Mouse (Mus musculus) liver, adult 2 months (tissue): ENCODE measurements around the gene Sema4c. TPM values are rescaled to one million over a fixed set of nuclear protein-coding genes. Genes with fewer than 3 reads are reported as not detected.

Source experiments
- DNase-seq: peaks from one replicate; pipeline ENCODE4 v3.0.0-alpha.2; 2011; ENCODE audit warnings: low read depth, low spot score; ENCODE audit errors: extremely low read depth
- H3K27ac ChIP-seq: fragments of 200-500 bp; replicated peaks from 2 replicates; pipeline ENCODE4 v1.5.1; 2012; ENCODE audit warnings: low read depth, mild to moderate bottlenecking, control low read depth, inconsistent platforms, low read length; ENCODE audit not compliant: insufficient read depth
- H3K27me3 ChIP-seq: fragments of 200-500 bp; 2 replicates; pipeline ENCODE4 v1.6.1; 2012; ENCODE audit warnings: mild to moderate bottlenecking, moderate library complexity, low read length, inconsistent platforms; ENCODE audit not compliant: control insufficient read depth, insufficient read depth
- H3K36me3 ChIP-seq: fragments of 200-500 bp; 2 replicates; pipeline ENCODE4 v1.6.1; 2012; ENCODE audit warnings: low read length, inconsistent platforms; ENCODE audit not compliant: control insufficient read depth, insufficient read depth
- H3K4me1 ChIP-seq: fragments of 200-500 bp; 2 replicates; pipeline ENCODE4 v1.6.1; 2011; ENCODE audit warnings: low read length; ENCODE audit not compliant: control insufficient read depth, insufficient read depth
- H3K4me3 ChIP-seq: fragments of 200-500 bp; 2 replicates; pipeline ENCODE4 v1.5.1; 2011; ENCODE audit warnings: low read depth, mild to moderate bottlenecking, control low read depth, low read length, moderate library complexity; ENCODE audit not compliant: insufficient read depth
- H3K79me2 ChIP-seq: fragments of 200-500 bp; 2 replicates; pipeline ENCODE4 v1.6.1; 2012; ENCODE audit warnings: inconsistent platforms, mild to moderate bottlenecking, low read length, moderate library complexity; ENCODE audit not compliant: control insufficient read depth, insufficient read depth
- H3K9ac ChIP-seq: fragments of 200-500 bp; 2 replicates; pipeline ENCODE4 v1.6.1; 2012; ENCODE audit warnings: low read depth, mild to moderate bottlenecking, control low read depth, inconsistent platforms, low read length
- CTCF ChIP-seq: fragments of 200-500 bp; IDR thresholded peaks from 2 replicates; pipeline ENCODE4 v1.5.1; 2011; ENCODE audit warnings: low read depth, low read length, control low read depth
- POLR2A ChIP-seq: fragments of 200-500 bp; IDR thresholded peaks from 2 replicates; pipeline ENCODE4 v1.6.1; 2011; ENCODE audit warnings: low read length, control low read depth; ENCODE audit not compliant: insufficient read depth; ENCODE audit errors: extremely low read depth
- WGBS: fragments of 180-500 bp; shearing (Covaris S2); methylation state at CpG from one replicate; pipeline ENCODE4 v1.1.7; 2018; 5-methylcytosine and 5-hydroxymethylcytosine counted together
- polyA plus RNA-seq: library from polyadenylated mRNA; depleted of rRNA; stranded (reverse); fragments of >200 nt; gene quantifications from 2 replicates; pipeline ENCODE4 v1.2.3, GENCODE M21; 2012
- total RNA-seq: library from RNA; depleted of rRNA; stranded (reverse); fragments of >200 nt; gene quantifications from 2 replicates; pipeline ENCODE4 v1.2.3, GENCODE M21; 2014

The Sema4c gene
- total and polyA plus RNA-seq, 2 experiments, result 1.5 to 2.4 TPM

DNA sequence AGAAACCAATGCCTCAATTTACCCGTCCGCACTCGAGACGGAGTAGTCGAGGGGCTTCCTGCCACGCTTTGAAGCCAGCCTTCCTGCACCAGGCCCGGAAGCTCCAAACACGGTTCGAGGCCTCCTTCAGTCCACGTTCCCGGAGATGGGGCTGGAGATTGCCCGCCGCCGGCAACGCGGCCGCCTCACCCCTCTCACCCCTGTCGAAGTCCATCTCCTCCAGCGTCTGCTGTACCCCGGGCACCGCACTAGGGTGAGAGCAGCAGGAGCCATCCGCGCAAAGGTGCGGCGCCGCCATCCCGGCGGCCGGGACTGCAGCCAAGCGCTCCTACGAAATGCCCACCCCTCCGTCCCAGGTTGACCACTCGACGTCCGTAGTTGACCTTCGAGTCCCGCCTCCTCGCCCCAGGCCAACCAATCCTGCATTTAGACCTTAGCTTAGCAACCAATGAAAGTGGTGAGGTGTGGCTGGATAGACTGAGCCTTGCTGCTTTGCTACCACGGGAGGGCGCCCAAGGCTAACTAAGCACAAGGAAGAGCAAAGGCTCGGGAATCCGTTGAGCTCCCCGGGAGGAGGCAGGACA is 11.2 kb downstream of the Sema4c start, which contains the start of gene Ankrd39:
TSS of gene Ankrd39 (minus strand) at position 558 of the 584 bp plus-strand sequence.
- under 1% methylated on average over 43 of the region's 43 CpGs for WGBS
- Histone ChIP-seq H3K27me3 (no peaks in the 10 kb centered on the region), H3K27ac (peak within 1 kb of the TSS; percentile 43), H3K36me3 (0 out of 2 replicates have a peak, but pooled peaks cover 2% of the 10 kb centered on the region), H3K79me2 (peaks cover 6% of the 10 kb centered on the region; the same call in 1 of the 2 replicates), H3K4me1 (peaks cover 5% of the 10 kb centered on the region), H3K4me3 (peak within 1 kb of the TSS; percentile 73), H3K9ac (peak within 1 kb of the TSS; percentile 76)
- peak; percentile 96 for DNase-seq
- TF ChIP-seq POLR2A, result no peak
- peak; percentile 99 for TF ChIP-seq CTCF

DNA sequence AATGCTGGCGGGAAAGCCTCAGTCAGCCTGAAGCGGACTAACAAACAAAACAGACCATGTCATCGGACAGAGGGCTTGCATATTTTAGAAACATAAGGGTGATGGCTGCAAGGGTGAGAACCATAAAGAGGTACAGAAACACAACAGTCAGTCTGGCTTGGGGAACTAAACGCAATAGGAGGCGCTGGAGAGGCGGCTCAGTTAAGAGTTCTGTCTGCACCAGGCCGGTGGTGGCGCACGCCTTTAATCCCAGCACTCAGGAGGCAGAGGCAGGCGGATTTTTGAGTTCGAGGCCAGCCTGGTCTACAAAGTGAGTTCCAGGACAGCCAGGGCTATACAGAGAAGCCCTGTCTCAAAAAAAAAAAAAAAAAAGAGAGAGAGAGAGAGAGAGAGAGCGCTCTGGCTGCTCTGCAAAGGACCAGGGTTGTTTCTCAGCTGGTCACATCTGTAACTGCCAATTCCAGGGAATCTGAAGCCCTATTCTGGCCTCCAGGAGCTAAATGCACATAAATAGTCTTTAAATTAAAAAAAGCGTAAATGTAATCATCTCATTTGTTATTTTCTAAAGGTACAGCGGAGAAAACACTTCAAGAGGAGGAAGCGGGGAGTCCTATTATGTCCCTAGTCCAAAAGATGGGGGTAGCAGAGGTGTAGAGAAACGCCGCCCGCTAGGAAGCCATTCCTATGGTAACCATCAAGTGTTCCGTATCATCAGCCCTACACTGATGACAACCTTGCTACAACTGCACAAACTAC is 12.1 kb downstream of the Sema4c start:
- TF ChIP-seq CTCF (no peak), POLR2A (no peak)
- Histone ChIP-seq H3K27ac (no peak overlapping the region), H3K36me3 (no peaks in the 10 kb centered on the region), H3K27me3 (no peaks in the 10 kb centered on the region), H3K9ac (peak overlapping the region; percentile 76), H3K79me2 (peaks cover 6% of the 10 kb centered on the region; the same call in 1 of the 2 replicates), H3K4me3 (no peak overlapping the region), H3K4me1 (peaks cover 5% of the 10 kb centered on the region)
- WGBS, result 81% methylated on average over 19 of the region's 19 CpGs
- DNase-seq, result no peak

- peak; percentile 32 for DNase-seq
- Histone ChIP-seq H3K27ac (no peak overlapping the region), H3K4me3 (no peak overlapping the region)
These were observed 12.8 kb downstream of the Sema4c start for GRCm38 (mm10) chr1:36545382-36545781.

DNA sequence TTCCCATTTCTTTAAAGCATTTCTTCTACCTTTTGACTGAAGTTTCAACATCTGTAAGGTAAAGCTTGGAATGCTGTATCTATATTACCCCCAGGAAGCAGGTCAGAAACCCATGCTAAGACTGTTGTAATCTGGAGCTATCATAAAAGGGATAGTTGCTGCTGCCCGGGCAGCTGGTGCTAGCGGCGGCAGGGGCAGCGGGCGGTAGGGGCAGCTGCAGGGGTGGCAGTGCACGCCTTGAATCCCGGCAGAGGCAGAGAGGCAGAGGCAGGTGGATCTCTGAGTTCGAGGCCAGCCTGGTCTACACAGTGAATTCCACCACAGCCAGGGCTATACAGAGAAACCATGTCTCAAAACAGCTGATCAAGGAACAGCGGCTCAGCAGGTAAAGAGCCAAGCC is 15.2 kb downstream of the Sema4c start:
- Histone ChIP-seq H3K4me3 (no peak overlapping the region), H3K27ac (no peak overlapping the region), H3K4me1 (peaks cover 14% of the 10 kb centered on the region), H3K36me3 (no peaks in the 10 kb centered on the region), H3K9ac (no peak overlapping the region), H3K27me3 (no peaks in the 10 kb centered on the region), H3K79me2 (peaks cover 6% of the 10 kb centered on the region; the same call in 1 of the 2 replicates)
- no peak for DNase-seq
- 90% methylated on average over 9 of the region's 9 CpGs for WGBS
- TF ChIP-seq POLR2A (no peak), CTCF (no peak)

More at GRCm38 (mm10) chr1:36545382-36545781, 12.8 kb downstream of the Sema4c start:
- no peak for TF ChIP-seq POLR2A
- no peak for TF ChIP-seq CTCF
- H3K27me3 ChIP-seq, result no peaks in the 10 kb centered on the region
- peaks cover 5% of the 10 kb centered on the region for H3K4me1 ChIP-seq
- peaks cover 6% of the 10 kb centered on the region; the same call in 1 of the 2 replicates for H3K79me2 ChIP-seq
- WGBS, result 39% methylated on average over 2 of the region's 2 CpGs
- no peaks in the 10 kb centered on the region for H3K36me3 ChIP-seq
- no peak overlapping the region for H3K9ac ChIP-seq

DNA sequence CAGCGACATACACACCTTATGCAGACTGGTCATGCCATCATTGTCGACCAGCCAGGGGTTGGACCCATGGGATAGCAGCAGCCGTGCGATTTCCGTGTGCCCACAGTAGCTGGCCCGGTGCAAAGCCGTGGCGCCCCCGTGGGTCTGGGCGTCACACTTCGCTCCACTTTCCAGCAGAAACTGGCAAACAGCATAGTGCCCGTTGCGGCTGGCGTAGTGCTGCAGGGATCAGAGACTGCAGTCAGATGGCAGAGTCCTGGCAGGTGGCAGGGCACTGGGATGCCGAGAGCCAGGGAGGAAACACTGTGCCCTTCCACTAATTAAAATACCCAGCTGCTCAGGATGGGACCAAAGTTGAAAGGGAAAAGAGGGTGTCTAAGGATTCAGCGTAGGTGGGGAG is 16.3 kb downstream of the Sema4c start:
- H3K27ac ChIP-seq, result no peak overlapping the region
- 97% methylated on average over 16 of the region's 16 CpGs for WGBS
- H3K79me2 ChIP-seq, result peaks cover 6% of the 10 kb centered on the region; the same call in 1 of the 2 replicates
- no peak overlapping the region for H3K4me3 ChIP-seq
- H3K9ac ChIP-seq, result no peak overlapping the region
- TF ChIP-seq POLR2A, result no peak
- TF ChIP-seq CTCF, result no peak
- no peaks in the 10 kb centered on the region for H3K27me3 ChIP-seq
- DNase-seq, result no peak
- H3K36me3 ChIP-seq, result no peaks in the 10 kb centered on the region
- H3K4me1 ChIP-seq, result peaks cover 14% of the 10 kb centered on the region

- H3K9ac ChIP-seq, result no peak overlapping the region
- TF ChIP-seq POLR2A (no peak), CTCF (no peak)
- H3K36me3 ChIP-seq, result no peaks in the 10 kb centered on the region
- DNase-seq, result no peak
- no peak overlapping the region for H3K27ac ChIP-seq
- no peak overlapping the region for H3K4me3 ChIP-seq
- H3K4me1 ChIP-seq, result peaks cover 21% of the 10 kb centered on the region
- no peaks in the 10 kb centered on the region for H3K27me3 ChIP-seq
- 81% methylated on average over 12 of the region's 12 CpGs for WGBS
- no peaks in the 10 kb centered on the region for H3K79me2 ChIP-seq
These were observed 17.3 kb downstream of the Sema4c start for GRCm38 (mm10) chr1:36540807-36541206.
